Mouse (Mus musculus) macrophage (primary cell): ENCODE measurements around the gene Kctd12b. TPM values are rescaled to one million over a fixed set of nuclear protein-coding genes. Genes with fewer than 3 reads are reported as not detected.
A peak's percentile ranks its signal among the peaks of the same experiment; 100 is the strongest.
"Not testable (repeated sequence)": the region's sequence is repeated elsewhere in the genome, so short reads cannot be mapped to it uniquely, and the experiment has no call there.

Source experiments
- H3K27ac ChIP-seq: fragments of 350-480 bp; formaldehyde crosslinking; 2 replicates; pipeline ENCODE4 v1.9.0; 2021
- H3K36me3 ChIP-seq: fragments of 350-480 bp; formaldehyde crosslinking; 2 replicates; pipeline ENCODE4 v1.9.0; 2021; ENCODE audit errors: inconsistent target
- H3K4me3 ChIP-seq: fragments of 350-480 bp; formaldehyde crosslinking; 2 replicates; pipeline ENCODE4 v1.9.0; 2021; ENCODE audit errors: inconsistent target
- H3K79me2 ChIP-seq: fragments of 350-480 bp; formaldehyde crosslinking; 2 replicates; pipeline ENCODE4 v1.9.0; 2021; ENCODE audit errors: inconsistent target
- WGBS: methylation state at CpG from one replicate; pipeline ENCODE4 v1.1.7; 2026; ENCODE audit warnings: inconsistent platforms; ENCODE audit not compliant: missing documents; 5-methylcytosine and 5-hydroxymethylcytosine counted together
- polyA plus RNA-seq: library from polyadenylated mRNA; stranded (reverse); fragments of 250-400 nt; gene quantifications from 3 replicates; pipeline ENCODE4 v1.2.4, GENCODE M21; 2018; ENCODE audit warnings: inconsistent platforms
- total RNA-seq, 78 experiments: library from RNA; depleted of rRNA; stranded (reverse); fragments of 250-400 nt; gene quantifications; 1 replicate in 9 of 78; 2 replicates in 24 of 78; 3 replicates in 43 of 78; 4 replicates in 2 of 78; pipeline ENCODE4 v1.2.4; 2018; ENCODE audit warnings: inconsistent platforms in 56 of 78

Gene Kctd12b
- 10 to 100 TPM in 2 of 26 experiments, 1 to 10 TPM in 17, under 1 TPM in 7; 0.55 to 16.7 (median 1.7) TPM for total RNA-seq (2018; cell fraction: chromatin; rRNA removed)
- 10 to 100 TPM in 13 of 26 experiments, 1 to 10 TPM in 13; 3.0 to 35.3 (median 9.0) TPM for total RNA-seq (2018; cell fraction: cytosol; rRNA removed)
- total RNA-seq (2018; cell fraction: nucleus; rRNA removed): 10 to 100 TPM in 5 of 26 experiments, 1 to 10 TPM in 21; 1.6 to 23.4 (median 5.1) TPM
- 9.9 to 26.5 TPM (median 25.8 TPM) in 3 replicates for polyA plus RNA-seq

DNA sequence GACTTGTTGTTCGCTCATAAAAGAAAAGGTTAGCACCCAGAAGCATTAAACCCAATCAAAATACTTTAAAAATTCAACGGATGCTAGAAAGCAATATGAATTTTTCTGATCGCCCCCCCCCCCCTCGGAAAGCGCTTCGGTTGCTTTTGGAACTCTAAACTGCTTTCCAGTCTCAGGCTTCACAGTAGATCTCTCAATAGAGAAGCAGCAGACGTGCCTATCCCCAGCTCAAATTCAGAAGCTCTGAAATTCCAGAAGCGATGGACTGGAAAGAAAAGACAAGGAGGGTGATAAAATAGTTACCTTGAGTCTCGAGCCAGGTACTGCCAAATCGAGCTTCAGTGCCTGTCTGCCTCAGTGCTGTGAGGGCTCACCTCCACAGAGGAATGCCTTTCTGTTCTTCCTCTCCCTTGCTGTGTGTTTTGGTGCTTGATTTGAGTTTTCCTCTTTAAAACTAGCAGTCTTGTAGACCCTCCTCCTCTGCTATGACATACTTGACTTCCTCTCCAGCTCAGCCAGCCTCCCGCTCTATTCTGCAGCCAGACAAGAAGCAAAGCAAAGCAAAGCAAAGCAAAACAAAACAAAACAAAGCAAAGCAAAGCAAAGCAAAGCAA lies at the start of gene Kctd12b:
TSS of gene Kctd12b (minus strand) at position 610 of the 614 bp plus-strand sequence.
- H3K27ac ChIP-seq: peak within 1 kb of the TSS; percentile 48
- 25% methylated on average over 11 of the region's 11 CpGs for whole genome bisulfite sequencing
- peak within 1 kb of the TSS; percentile 46 for H3K4me3 ChIP-seq

DNA sequence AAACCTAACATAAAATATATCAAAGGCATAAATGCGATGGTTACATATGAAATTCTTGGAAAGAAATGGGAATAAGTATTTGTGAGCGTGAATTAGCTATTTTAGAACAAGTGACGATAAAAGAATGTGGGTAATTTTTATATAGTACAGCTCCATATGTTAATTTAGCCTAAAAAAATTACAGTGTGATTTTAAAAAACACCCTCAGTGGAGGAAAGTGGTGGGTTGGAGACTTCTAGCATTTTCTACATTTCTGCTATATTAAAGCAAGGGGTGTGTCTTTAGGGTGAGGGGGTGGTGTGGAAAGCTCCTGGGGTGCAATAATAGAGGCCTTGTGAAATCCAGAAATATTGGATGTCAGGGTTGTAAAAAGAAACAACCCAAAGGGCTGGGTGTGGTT lies 46.3 kb upstream of the Kctd12b start:
- H3K79me2 ChIP-seq: no peaks in the 10 kb centered on the region
- WGBS: 89% methylated on average over 3 of the region's 3 CpGs
- H3K27ac ChIP-seq: no peak overlapping the region
- no peaks in the 10 kb centered on the region for H3K36me3 ChIP-seq
- no peak overlapping the region for H3K4me3 ChIP-seq

More for the DNA sequence above, at the start of gene Kctd12b:
- H3K36me3 ChIP-seq: no peaks in the 10 kb centered on the region
- H3K79me2 ChIP-seq: peaks cover 8% of the 10 kb centered on the region; the same call in 1 of the 2 replicates

DNA sequence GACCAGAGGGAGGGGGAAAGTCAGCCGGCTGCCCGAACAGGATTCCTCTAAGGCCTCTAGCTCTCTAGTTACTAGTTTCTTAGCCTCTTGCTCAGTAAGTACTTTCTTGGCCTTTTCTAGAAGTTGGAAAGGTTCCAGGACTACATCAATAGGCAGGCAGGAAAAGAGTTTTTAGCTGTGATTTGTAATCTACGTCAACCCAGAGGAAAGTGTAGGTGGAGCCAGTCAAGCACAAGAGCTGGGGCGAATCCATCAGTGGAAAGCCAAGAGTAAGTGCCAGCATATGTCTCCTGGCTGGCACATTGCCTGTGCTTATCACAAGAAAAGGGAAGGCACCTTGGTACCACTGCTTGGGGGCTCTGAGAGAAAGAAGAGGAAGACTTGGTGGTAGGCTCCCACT lies 39.5 kb upstream of the Kctd12b start:
- Histone ChIP-seq H3K27ac (no peak overlapping the region), H3K36me3 (no peaks in the 10 kb centered on the region), H3K4me3 (no peak overlapping the region), H3K79me2 (no peaks in the 10 kb centered on the region)
- 90% methylated on average over 4 of the region's 4 CpGs for WGBS

DNA sequence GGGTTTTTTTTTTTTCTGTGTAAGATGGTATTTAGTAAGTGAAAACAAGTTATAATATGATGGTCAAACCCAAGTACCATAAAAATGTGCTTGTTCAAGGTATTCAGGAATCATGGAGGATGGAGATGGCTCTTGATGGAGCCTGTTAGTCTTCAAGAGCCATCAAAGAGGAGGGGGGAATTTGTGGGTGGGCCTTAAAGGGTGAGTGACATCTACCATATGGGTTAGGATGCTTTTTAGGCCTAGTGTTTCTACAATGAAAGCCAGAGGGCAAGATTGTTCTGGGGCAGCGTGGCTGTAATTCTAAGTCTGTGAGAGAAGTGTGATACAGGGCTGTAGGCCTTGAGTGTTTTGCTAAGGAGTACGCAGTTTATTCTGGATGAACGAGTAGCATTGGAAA lies 28.2 kb upstream of the Kctd12b start:
- WGBS: 85% methylated on average over 3 of the region's 3 CpGs
- peaks cover 36% of the 10 kb centered on the region for H3K79me2 ChIP-seq
- peak overlapping the region; percentile 62 for H3K4me3 ChIP-seq
- H3K36me3 ChIP-seq: no peaks in the 10 kb centered on the region
- no peak overlapping the region for H3K27ac ChIP-seq

DNA sequence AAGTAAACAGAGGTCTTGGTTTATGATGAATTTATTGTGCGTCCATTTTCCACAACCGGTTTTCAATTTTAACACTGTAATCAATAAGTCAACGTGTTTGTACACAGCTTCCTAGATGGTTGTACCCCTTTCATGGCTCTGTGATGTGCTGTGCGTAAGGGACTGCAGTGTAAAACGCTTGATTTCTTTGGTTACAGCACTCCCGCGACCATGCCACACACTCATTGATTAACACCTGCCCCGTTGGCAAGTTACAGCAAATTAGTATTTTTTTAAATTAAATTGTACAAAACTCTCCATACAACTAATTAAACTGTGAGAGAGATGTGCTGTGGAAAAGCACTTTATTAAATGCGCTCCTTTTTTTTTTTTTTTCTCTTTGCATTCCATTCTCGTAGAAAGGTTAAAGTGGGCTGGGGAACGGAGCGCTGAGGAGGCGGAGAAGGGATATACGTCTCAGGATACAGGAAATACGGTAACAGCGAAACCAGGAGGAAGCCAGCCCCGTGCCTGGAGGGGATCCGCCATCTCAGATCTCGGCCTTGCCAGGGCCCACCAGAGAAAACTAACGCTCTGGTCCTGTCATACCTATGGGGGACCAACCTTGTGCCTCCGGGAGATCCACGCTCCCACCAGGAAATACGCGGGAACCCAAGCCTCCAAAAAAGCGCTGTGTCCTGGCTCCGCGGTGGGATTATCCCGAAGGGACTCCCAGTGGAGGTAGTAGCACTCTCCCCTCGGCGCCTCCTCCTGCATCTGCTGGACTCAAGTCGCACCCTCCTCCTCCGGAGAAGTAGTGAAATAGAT lies 27.1 kb upstream of the Kctd12b start, which contains the start of gene Nbdy:
TSS of gene Nbdy (plus strand) at position 481 of the 807 bp plus-strand sequence.
- peak within 1 kb of the TSS; percentile 62 for H3K4me3 ChIP-seq
- no peaks in the 10 kb centered on the region for H3K36me3 ChIP-seq
- WGBS: 15% methylated on average over 20 of the region's 32 CpGs
- H3K79me2 ChIP-seq: peaks cover 36% of the 10 kb centered on the region
- peak within 1 kb of the TSS; percentile 33 for H3K27ac ChIP-seq

DNA sequence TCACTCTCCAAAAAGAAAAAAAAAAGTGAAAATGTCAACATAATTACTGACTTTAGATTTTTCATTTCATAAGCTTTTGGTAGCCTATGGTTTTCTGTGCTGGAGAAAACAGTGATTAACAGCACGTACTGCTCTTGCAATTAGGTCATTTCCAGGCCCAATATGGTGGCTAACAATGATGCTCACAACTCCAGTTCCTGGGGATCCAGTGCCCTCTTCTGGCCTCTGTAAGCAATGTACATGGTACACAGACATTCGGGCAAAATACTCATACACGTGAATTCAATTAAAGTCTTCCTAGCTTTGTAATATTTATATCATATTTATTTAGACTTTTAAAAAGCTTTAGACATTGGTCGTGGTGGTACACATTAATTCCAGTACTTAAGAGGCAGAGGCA lies 23.4 kb upstream of the Kctd12b start:
- H3K4me3 ChIP-seq: no peak overlapping the region
- 45% methylated on average over 4 of the region's 4 CpGs for WGBS
- H3K36me3 ChIP-seq: no peaks in the 10 kb centered on the region
- peaks cover 16% of the 10 kb centered on the region for H3K79me2 ChIP-seq
- H3K27ac ChIP-seq: no peak overlapping the region

DNA sequence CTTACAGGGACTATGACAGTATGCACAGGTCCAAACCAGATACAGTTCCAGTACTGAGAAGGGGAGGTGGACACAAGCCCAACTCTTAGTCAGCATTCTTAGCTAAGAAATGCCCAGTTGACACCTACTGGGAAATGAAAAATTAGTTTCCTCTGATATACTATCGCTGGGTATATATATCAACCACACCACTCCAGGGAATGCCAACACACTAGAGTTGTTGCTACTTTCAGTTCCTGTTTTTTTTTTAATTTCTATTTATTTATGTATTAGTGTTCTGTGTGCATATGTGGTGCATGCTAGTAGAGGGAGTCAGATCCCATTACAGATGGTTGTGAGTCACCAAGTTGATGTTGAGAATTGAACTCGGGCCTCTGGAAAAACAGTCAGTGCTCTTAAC lies 20.5 kb upstream of the Kctd12b start:
- Histone ChIP-seq H3K79me2 (no peaks in the 10 kb centered on the region), H3K36me3 (no peaks in the 10 kb centered on the region), H3K4me3 (no peak overlapping the region), H3K27ac (no peak overlapping the region)
- 63% methylated on average over 2 of the region's 2 CpGs for WGBS

DNA sequence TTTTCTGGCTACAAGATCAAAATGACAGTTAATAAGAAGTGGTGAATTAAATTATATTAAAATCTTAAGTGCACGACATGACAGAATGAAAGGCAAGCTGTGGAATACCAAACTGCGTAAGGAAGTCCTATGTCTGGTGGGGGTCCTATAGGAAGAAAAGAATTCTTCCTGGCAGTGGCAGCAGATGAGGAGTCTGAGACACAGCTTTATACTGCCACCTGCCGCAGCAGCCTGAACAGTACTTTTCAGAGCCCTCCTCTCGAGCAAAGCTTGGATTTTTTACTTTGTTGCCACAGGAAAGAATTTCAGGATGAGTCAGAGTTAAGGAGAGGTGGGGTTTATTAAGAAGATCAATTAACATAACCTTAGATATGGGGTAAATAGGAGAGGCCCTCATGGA lies 11.5 kb upstream of the Kctd12b start:
- Histone ChIP-seq H3K79me2 (no peaks in the 10 kb centered on the region), H3K4me3 (no peak overlapping the region)
- 36% methylated on average over 4 of the region's 4 CpGs for WGBS

DNA sequence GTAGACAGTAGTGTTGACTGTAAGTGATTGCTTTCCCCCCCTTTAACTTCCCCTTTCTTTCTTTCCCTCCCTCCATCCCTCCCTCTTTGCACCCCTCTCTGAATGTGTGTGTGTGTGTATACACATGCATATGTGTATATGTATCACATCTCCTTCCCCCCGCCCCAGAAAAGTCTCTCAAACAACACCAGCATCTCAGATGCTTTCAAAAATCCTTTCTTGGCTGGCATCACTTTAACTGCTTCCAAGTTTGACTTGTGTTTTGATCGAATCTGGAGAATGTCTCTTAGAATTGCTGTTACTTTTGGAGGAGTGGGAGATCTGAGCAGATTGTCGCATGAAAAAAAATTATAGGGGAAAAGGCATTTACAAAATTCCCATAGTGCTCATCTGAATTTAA lies 4.3 kb upstream of the Kctd12b start:
- WGBS: 80% methylated on average over 2 of the region's 3 CpGs
- no peaks in the 10 kb centered on the region for H3K36me3 ChIP-seq
- no peaks in the 10 kb centered on the region for H3K79me2 ChIP-seq
- H3K27ac ChIP-seq: no peak overlapping the region
- no peak overlapping the region for H3K4me3 ChIP-seq

More for the DNA sequence above, 11.5 kb upstream of the Kctd12b start:
- Histone ChIP-seq H3K27ac (no peak overlapping the region), H3K36me3 (no peaks in the 10 kb centered on the region)

DNA sequence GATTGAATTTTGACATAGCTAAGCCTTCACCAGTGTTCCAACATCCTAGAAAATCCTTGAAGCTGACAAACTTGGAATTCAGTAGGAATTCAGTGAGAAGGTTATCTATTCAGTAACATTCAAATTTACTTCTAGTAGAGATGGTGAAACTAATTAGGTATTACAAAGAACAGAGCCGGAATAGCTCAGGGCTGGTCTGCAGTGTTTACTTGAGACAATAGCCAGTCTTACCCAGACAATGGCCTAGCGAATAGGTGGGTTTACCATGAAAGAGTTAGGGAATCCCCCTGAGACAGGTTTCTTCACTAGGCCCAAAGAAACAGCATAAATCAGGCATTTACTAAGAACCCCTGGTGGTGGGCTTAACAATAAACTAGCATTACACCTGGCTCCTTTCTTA lies 28.0 kb downstream of the Kctd12b start:
- H3K27ac ChIP-seq, H3K79me2 ChIP-seq, H3K4me3 ChIP-seq, H3K36me3 ChIP-seq: not testable (repeated sequence)
- 69% methylated on average over 2 of the region's 2 CpGs for WGBS

DNA sequence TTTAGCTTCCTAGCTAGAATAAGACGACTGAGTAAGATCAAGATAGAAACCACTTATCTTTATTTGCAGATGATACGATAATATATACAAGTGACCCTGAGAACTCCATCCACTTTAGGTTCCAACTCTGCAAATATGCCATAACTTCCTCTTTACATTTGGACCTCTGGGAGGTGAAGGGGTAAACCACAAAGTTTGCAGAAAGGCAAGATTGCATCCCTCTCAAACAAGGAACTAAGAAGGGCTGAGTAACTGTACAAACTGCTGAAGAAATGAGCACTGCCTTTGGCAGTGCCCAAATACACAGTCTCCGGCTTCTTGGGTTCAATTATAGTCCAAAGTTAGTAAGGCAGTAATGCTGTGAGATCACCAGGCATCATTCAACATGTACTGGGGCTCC lies 31.3 kb downstream of the Kctd12b start:
- H3K79me2 ChIP-seq: no peaks in the 10 kb centered on the region
- H3K4me3 ChIP-seq: no peak overlapping the region
- H3K27ac ChIP-seq: peak overlapping the region; percentile 48
- 48% methylated on average over 3 of the region's 3 CpGs for WGBS
- H3K36me3 ChIP-seq: no peaks in the 10 kb centered on the region

DNA sequence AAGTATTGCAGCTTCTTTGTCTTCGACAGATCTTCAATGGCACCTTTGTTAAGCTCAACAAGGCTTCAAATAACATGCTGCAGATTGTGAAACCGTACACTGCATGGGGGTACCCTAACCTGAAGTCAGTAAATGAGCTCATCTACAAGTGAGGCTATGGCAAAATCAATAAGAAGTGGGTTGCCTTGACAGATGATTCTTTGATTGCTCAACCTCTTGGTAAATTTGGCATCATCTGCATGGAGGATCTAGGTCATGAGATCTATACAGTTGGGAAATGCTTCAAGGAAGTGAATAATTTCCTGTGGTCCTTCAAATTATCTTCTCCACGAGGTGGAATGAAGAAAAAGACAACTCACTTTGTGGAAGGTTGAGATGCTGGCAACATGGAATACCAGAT lies 39.2 kb downstream of the Kctd12b start:
- no peaks in the 10 kb centered on the region for H3K79me2 ChIP-seq
- no peak overlapping the region for H3K4me3 ChIP-seq
- H3K27ac ChIP-seq: no peak overlapping the region
- no peaks in the 10 kb centered on the region for H3K36me3 ChIP-seq
- WGBS: 43% methylated on average over 2 of the region's 3 CpGs

DNA sequence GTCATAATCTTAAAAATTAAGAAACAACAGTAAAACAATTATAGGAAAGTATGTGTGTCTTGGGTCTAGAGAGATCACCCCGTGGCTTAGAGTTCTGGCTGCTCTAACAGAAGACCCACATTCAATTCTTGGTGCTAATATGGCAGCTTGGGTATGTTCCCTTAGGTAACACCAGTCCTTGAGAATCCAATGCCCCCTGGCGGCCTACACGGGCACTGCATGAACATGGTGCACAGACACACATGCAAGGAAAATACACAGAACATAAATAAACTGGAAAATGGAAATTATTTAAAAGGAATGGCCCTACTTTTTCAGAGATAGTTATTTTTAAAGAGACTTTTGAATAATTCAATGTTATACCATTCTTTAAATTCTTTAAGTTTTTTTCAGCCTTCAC lies 55.6 kb downstream of the Kctd12b start:
- no peaks in the 10 kb centered on the region for H3K36me3 ChIP-seq
- no peak overlapping the region for H3K4me3 ChIP-seq
- no peak overlapping the region for H3K27ac ChIP-seq
- 69% methylated on average over 3 of the region's 3 CpGs for WGBS
- no peaks in the 10 kb centered on the region for H3K79me2 ChIP-seq

DNA sequence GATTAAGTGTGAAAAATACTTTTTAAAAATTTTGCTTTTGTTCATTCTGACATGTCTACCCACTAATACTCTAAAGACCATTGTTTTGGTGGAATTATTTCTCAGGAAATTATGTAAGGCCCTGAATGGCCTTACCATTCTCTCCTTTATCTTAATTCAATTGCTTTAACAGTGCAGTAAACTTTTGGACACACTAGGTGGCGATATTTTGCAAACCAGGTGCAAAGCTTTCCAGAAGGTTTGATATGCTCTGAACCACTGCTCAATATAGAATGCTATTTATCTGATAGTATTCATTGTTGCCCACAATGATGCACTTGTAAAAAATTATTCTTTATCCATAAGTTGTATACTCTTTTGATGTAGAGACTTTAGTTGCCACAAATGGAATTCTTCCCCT lies 59.9 kb downstream of the Kctd12b start:
- Histone ChIP-seq H3K27ac (no peak overlapping the region), H3K79me2 (no peaks in the 10 kb centered on the region), H3K4me3 (no peak overlapping the region), H3K36me3 (no peaks in the 10 kb centered on the region)
- WGBS: 0% methylated on average over 1 of the region's 1 CpGs
